In genomic region chr8:22164431-22164830, GRCm38 (mm10) we compare ENCODE assay signal across 25 mouse cellular contexts. TPM values are rescaled to one million over a fixed set of nuclear protein-coding genes. Genes with fewer than 3 reads are reported as not detected.
DNase-seq lines count a peak whose midpoint lies in the region; ATAC-seq and TF ChIP-seq lines count a peak whose summit lies in the region.
"Had no signal": no experiment of that assay in that cellular context is flagged by ENCODE, and none has a peak within 500 bp of the region (broad histone marks: within the 10 kb centered on the region; RNA-seq: fewer than 3 reads in every experiment).

No protein-coding gene starts in this region.

- no peak overlapping the region for H3K4me3 ChIP-seq in forebrain, embryonic 11.5 days (ENCODE audit: low read depth, low read length)
- no peak overlapping the region for H3K4me3 ChIP-seq in forebrain, postnatal 0 days (ENCODE audit: low read depth, low read length)
- H3K4me3 ChIP-seq in heart, embryonic 10.5 days = no peak overlapping the region
- H3K4me3 ChIP-seq in heart, embryonic 11.5 days (ENCODE audit: low read depth, low read length) = no peak overlapping the region
- H3K4me3 ChIP-seq: embryonic facial prominence, embryonic 13.5 days; embryonic facial prominence, embryonic 15.5 days; erythroblast, embryonic 14.5 days; forebrain, embryonic 10.5 days; forebrain, embryonic 13.5 days; forebrain, embryonic 15.5 days had no signal

- H3K4me1 ChIP-seq in forebrain, embryonic 11.5 days (replicated peaks; ENCODE audit: control insufficient read depth, insufficient read depth, low read length) = no peaks in the 10 kb centered on the region; the same call in 1 of the 2 replicates
- no peaks in the 10 kb centered on the region for H3K4me1 ChIP-seq in forebrain, postnatal 0 days (ENCODE audit: insufficient read depth)
- peaks cover 9% of the 10 kb centered on the region; the same call in 1 of the 2 replicates for H3K4me1 ChIP-seq in heart, embryonic 10.5 days
- H3K4me1 ChIP-seq in heart, embryonic 11.5 days (ENCODE audit: control insufficient read depth, insufficient read depth, low read length) = no peaks in the 10 kb centered on the region; the same call in 1 of the 2 replicates

- H3K9ac ChIP-seq in forebrain, embryonic 11.5 days (ENCODE audit: low read length) = no peak overlapping the region
- no peak overlapping the region for H3K9ac ChIP-seq in forebrain, postnatal 0 days
- no peak overlapping the region for H3K9ac ChIP-seq in heart, embryonic 11.5 days (ENCODE audit: low read depth, low read length)
- H3K9ac ChIP-seq: embryonic facial prominence, embryonic 13.5 days; embryonic facial prominence, embryonic 15.5 days; forebrain, embryonic 13.5 days; forebrain, embryonic 15.5 days had no signal

- no peak overlapping the region for H3K27ac ChIP-seq in forebrain, embryonic 11.5 days (ENCODE audit: low read depth, low read length)
- no peak overlapping the region for H3K27ac ChIP-seq in forebrain, postnatal 0 days (ENCODE audit: low read depth, low read length)
- H3K27ac ChIP-seq in heart, embryonic 10.5 days = no peak overlapping the region
- H3K27ac ChIP-seq in heart, embryonic 11.5 days (ENCODE audit: low read depth, low read length) = no peak overlapping the region
- H3K27ac ChIP-seq: embryonic facial prominence, embryonic 13.5 days; embryonic facial prominence, embryonic 15.5 days; forebrain, embryonic 10.5 days; forebrain, embryonic 13.5 days; forebrain, embryonic 15.5 days had no signal

- ATAC-seq in forebrain, embryonic 11.5 days (replicated peaks; ENCODE audit: low FRiP score) = no peak
- ATAC-seq in forebrain, postnatal 0 days = no peak
- ATAC-seq in heart, embryonic 11.5 days (replicated peaks; ENCODE audit: insufficient number of reproducible peaks, low FRiP score, low TSS enrichment) = no peak
- ATAC-seq: forebrain, embryonic 13.5 days; forebrain, embryonic 15.5 days had no signal

- TF ChIP-seq CTCF in forebrain, postnatal 0 days (IDR thresholded peaks at IDR 0.05; ENCODE audit: low read depth) = no peak

- DNase-seq in forebrain, embryonic 11.5 days (ENCODE audit: low spot score) = peak; percentile 34
- DNase-seq in forebrain, postnatal 0 days = no peak
- DNase-seq in heart, embryonic 10.5 days (ENCODE audit: low spot score) = peak; percentile 66
- DNase-seq in ovary, postnatal 36 days (ENCODE audit: low spot score) = no peak
- DNase-seq: adrenal gland, adult 8-10 months; adrenal gland, postnatal 14 days; cerebellum, adult 11 months; cerebellum, adult 18-20 months; cerebellum, adult 8-10 months; cerebellum, adult 9-11 months; cerebellum, postnatal 14 days; cerebellum, postnatal 36 days; embryo, embryonic 11 days had no signal

- no peak overlapping the region for H3K4me2 ChIP-seq in forebrain, embryonic 11.5 days (ENCODE audit: low read depth, low read length, severe bottlenecking)
- no peak overlapping the region for H3K4me2 ChIP-seq in forebrain, postnatal 0 days (ENCODE audit: low read depth)
- H3K4me2 ChIP-seq in heart, embryonic 11.5 days = no peak overlapping the region
- H3K4me2 ChIP-seq: embryonic facial prominence, embryonic 13.5 days; embryonic facial prominence, embryonic 15.5 days; forebrain, embryonic 13.5 days; forebrain, embryonic 15.5 days had no signal

- no peaks in the 10 kb centered on the region; the same call in 1 of the 2 replicates for H3K36me3 ChIP-seq in forebrain, embryonic 11.5 days (ENCODE audit: control insufficient read depth, insufficient read depth, low read length)
- H3K36me3 ChIP-seq in forebrain, postnatal 0 days (ENCODE audit: insufficient read depth) = 0 out of 2 replicates have a peak, but pooled peaks cover 3% of the 10 kb centered on the region
- peaks cover 28% of the 10 kb centered on the region for H3K36me3 ChIP-seq in heart, embryonic 10.5 days
- H3K36me3 ChIP-seq in heart, embryonic 11.5 days (ENCODE audit: control insufficient read depth, insufficient read depth, low read length) = peaks cover 11% of the 10 kb centered on the region

- no peaks in the 10 kb centered on the region for H3K9me3 ChIP-seq in forebrain, embryonic 11.5 days (ENCODE audit: control insufficient read depth, low read length)
- H3K9me3 ChIP-seq in forebrain, postnatal 0 days (ENCODE audit: low read length) = no peaks in the 10 kb centered on the region
- no peaks in the 10 kb centered on the region for H3K9me3 ChIP-seq in heart, embryonic 10.5 days
- no peaks in the 10 kb centered on the region for H3K9me3 ChIP-seq in heart, embryonic 11.5 days (replicated peaks; ENCODE audit: control insufficient read depth, low read length)
- H3K9me3 ChIP-seq: embryonic facial prominence, embryonic 13.5 days; embryonic facial prominence, embryonic 15.5 days; forebrain, embryonic 10.5 days; forebrain, embryonic 13.5 days; forebrain, embryonic 15.5 days had no signal

- 93% methylated on average over 10 of the region's 10 CpGs for WGBS in forebrain, embryonic 11.5 days
- WGBS in forebrain, postnatal 0 days = 97% methylated on average over 10 of the region's 10 CpGs
- 82% methylated on average over 10 of the region's 10 CpGs for WGBS in heart, embryonic 10.5 days
- WGBS in heart, embryonic 11.5 days (ENCODE audit: insufficient replicate concordance) = 78% methylated on average over 10 of the region's 10 CpGs

- H3K27me3 ChIP-seq in forebrain, embryonic 11.5 days (ENCODE audit: control insufficient read depth, insufficient read depth, low read length) = no peaks in the 10 kb centered on the region
- H3K27me3 ChIP-seq in forebrain, postnatal 0 days (ENCODE audit: insufficient read depth, low read length) = no peaks in the 10 kb centered on the region
- no peaks in the 10 kb centered on the region for H3K27me3 ChIP-seq in heart, embryonic 10.5 days (ENCODE audit: insufficient read depth, poor library complexity, severe bottlenecking)
- no peaks in the 10 kb centered on the region for H3K27me3 ChIP-seq in heart, embryonic 11.5 days (ENCODE audit: control insufficient read depth, insufficient read depth, low read length)
- H3K27me3 ChIP-seq: embryonic facial prominence, embryonic 13.5 days; embryonic facial prominence, embryonic 15.5 days; forebrain, embryonic 13.5 days; forebrain, embryonic 15.5 days had no signal

RNA-seq across cellular contexts. Expression of gene Nek3, which starts 1.8 kb away (rescaled TPM):
- 7.7 and 8.0 TPM in 2 replicates for polyA plus RNA-seq in forebrain, embryonic 11.5 days (2014; fragmentation: Nextera tagmentation; extraction: Ambion mirVana)
- 4.6 and 7.1 TPM in 2 replicates for total RNA-seq in forebrain, postnatal 0 days (2014; rRNA removed)
- polyA plus RNA-seq in forebrain, postnatal 0 days (2015; fragmentation: Nextera tagmentation; extraction: Ambion mirVana) = 4.3 and 5.9 TPM in 2 replicates
- 5.4 and 6.1 TPM in 2 replicates for polyA plus RNA-seq in heart, embryonic 10.5 days (2016; fragmentation: Nextera tagmentation; extraction: Ambion mirVana)
- 5.8 and 7.8 TPM in 2 replicates for polyA plus RNA-seq in heart, embryonic 11.5 days (2014; fragmentation: Nextera tagmentation; extraction: Ambion mirVana)

RNA-seq across cellular contexts. Expression of gene Ckap2, which starts 21.2 kb away (rescaled TPM):
- 76.9 and 82.7 TPM in 2 replicates for polyA plus RNA-seq in forebrain, embryonic 11.5 days (2014; fragmentation: Nextera tagmentation; extraction: Ambion mirVana)
- 7.5 and 8.8 TPM in 2 replicates for total RNA-seq in forebrain, postnatal 0 days (2014; rRNA removed)
- polyA plus RNA-seq in forebrain, postnatal 0 days (2015; fragmentation: Nextera tagmentation; extraction: Ambion mirVana) = 6.8 and 8.0 TPM in 2 replicates
- 37.4 and 38.9 TPM in 2 replicates for polyA plus RNA-seq in heart, embryonic 10.5 days (2016; fragmentation: Nextera tagmentation; extraction: Ambion mirVana)
- polyA plus RNA-seq in heart, embryonic 11.5 days (2014; fragmentation: Nextera tagmentation; extraction: Ambion mirVana) = 37.4 and 37.6 TPM in 2 replicates

RNA-seq across cellular contexts. Expression of gene Vps36, which starts 28.2 kb away (rescaled TPM):
- polyA plus RNA-seq in forebrain, embryonic 11.5 days (2014; fragmentation: Nextera tagmentation; extraction: Ambion mirVana) = 45.5 and 45.9 TPM in 2 replicates
- total RNA-seq in forebrain, postnatal 0 days (2014; rRNA removed) = 38.3 and 42.9 TPM in 2 replicates
- polyA plus RNA-seq in forebrain, postnatal 0 days (2015; fragmentation: Nextera tagmentation; extraction: Ambion mirVana) = 24.6 and 36.7 TPM in 2 replicates
- 26.6 and 31.5 TPM in 2 replicates for polyA plus RNA-seq in heart, embryonic 10.5 days (2016; fragmentation: Nextera tagmentation; extraction: Ambion mirVana)
- 27.7 and 29.6 TPM in 2 replicates for polyA plus RNA-seq in heart, embryonic 11.5 days (2014; fragmentation: Nextera tagmentation; extraction: Ambion mirVana)

RNA-seq across cellular contexts. Expression of gene Nek5, which starts 39.6 kb away (rescaled TPM):
- polyA plus RNA-seq in forebrain, embryonic 11.5 days (2014; fragmentation: Nextera tagmentation; extraction: Ambion mirVana) = 0.21 and 0.24 TPM in 2 replicates
- 0.77 and 3.5 TPM in 2 replicates for total RNA-seq in forebrain, postnatal 0 days (2014; rRNA removed)
- 0.92 and 1.2 TPM in 2 replicates for polyA plus RNA-seq in forebrain, postnatal 0 days (2015; fragmentation: Nextera tagmentation; extraction: Ambion mirVana)
- 0.09 TPM in 1 of 2 replicates, not detected in the other for polyA plus RNA-seq in heart, embryonic 10.5 days (2016; fragmentation: Nextera tagmentation; extraction: Ambion mirVana)
- 0.27 TPM in 1 of 2 replicates, not detected in the other for polyA plus RNA-seq in heart, embryonic 11.5 days (2014; fragmentation: Nextera tagmentation; extraction: Ambion mirVana)
- total RNA-seq: common myeloid progenitor, adult 5-6 weeks; ES-E14; MEL had no signal
- polyA plus RNA-seq: C2C12; embryonic facial prominence, embryonic 11.5 days; embryonic facial prominence, embryonic 13.5 days; erythroblast, embryonic 14.5 days; forebrain, embryonic 10.5 days had no signal

Comparison
In these comparisons a context has a peak if more than half of its experiments do, and no peak if none do; other contexts are left out.
1. DNase-seq: peak in forebrain, embryonic 11.5 days (single experiment) and heart, embryonic 10.5 days (single experiment); none in forebrain, postnatal 0 days (single experiment) and ovary, postnatal 36 days (single experiment).